Mouse (Mus musculus) brain, embryonic 14.5 days (tissue): ENCODE data around the gene Map2k3.

Experiments used
- CTCF ChIP-seq: fragments of 200-500 bp; IDR thresholded peaks from 2 replicates; pipeline ENCODE4 v1.5.1; 2012; ENCODE audit warnings: inconsistent platforms, mild to moderate bottlenecking, moderate library complexity, borderline replicate concordance; ENCODE audit not compliant: insufficient read depth, insufficient read length; ENCODE audit errors: extremely low read depth
- POLR2A ChIP-seq: fragments of 200-500 bp; IDR thresholded peaks from 2 replicates; pipeline ENCODE4 v1.6.1; 2012; ENCODE audit warnings: mild to moderate bottlenecking, inconsistent platforms, borderline replicate concordance; ENCODE audit not compliant: poor library complexity, insufficient read depth, insufficient read length, severe bottlenecking; ENCODE audit errors: extremely low read depth

- TF ChIP-seq POLR2A: no peak
- TF ChIP-seq CTCF: peak; percentile 91
Observed at GRCm38 (mm10) chr11:60953803-60954202, 22.0 kb downstream of the Map2k3 start.
